Mouse (Mus musculus) CH12.LX (cell line): ENCODE measurements around the gene Ran. TPM values are rescaled to one million over a fixed set of nuclear protein-coding genes. Genes with fewer than 3 reads are reported as not detected.

Experiments
- DNase-seq: peaks from one replicate; pipeline ENCODE4 v3.0.0-alpha.2; 2013; ENCODE audit errors: extremely low read depth
- H3K27ac ChIP-seq: 2 replicates; pipeline ENCODE4 v1.5.1; 2012; ENCODE audit warnings: low read depth, mild to moderate bottlenecking, control low read depth, moderate library complexity; ENCODE audit not compliant: insufficient read depth
- H3K27me3 ChIP-seq: replicated peaks from 2 replicates; pipeline ENCODE3; 2012; ENCODE audit warnings: inconsistent platforms
- H3K36me3 ChIP-seq, 2 experiments: replicated peaks in 1 of 2; 2 replicates each; pipeline versions ENCODE3 to v1.6.1; 2012; ENCODE audit warnings: inconsistent platforms in 1 of 2, low read length in 1 of 2, mild to moderate bottlenecking in 1 of 2, mixed read lengths in 1 of 2, moderate library complexity in 1 of 2; ENCODE audit not compliant: control insufficient read depth in 1 of 2, insufficient read depth in 1 of 2
- H3K4me1 ChIP-seq, 2 experiments: 2 replicates each; pipeline ENCODE4 v1.6.1; 2012; ENCODE audit warnings: inconsistent platforms in 1 of 2, moderate library complexity in 1 of 2; ENCODE audit not compliant: insufficient read depth in 2 of 2, control insufficient read depth in 1 of 2
- H3K4me2 ChIP-seq: 2 replicates; pipeline ENCODE4 v1.6.1; 2012; ENCODE audit warnings: low read depth, mild to moderate bottlenecking, control low read depth; ENCODE audit not compliant: poor library complexity, insufficient read depth, severe bottlenecking
- H3K4me3 ChIP-seq, 3 experiments: fragments of 150-350 bp in 1 of 3; sonication (generic) in 1 of 3; replicated peaks in 1 of 3; 2 replicates each; pipeline versions ENCODE3 to v1.5.1; 2011 to 2012; ENCODE audit warnings: low read depth in 2 of 3, low read length in 2 of 3, mild to moderate bottlenecking in 2 of 3, moderate library complexity in 2 of 3, control low read depth in 1 of 3, improper control_type of control experiment in 1 of 3, inconsistent platforms in 1 of 3, mixed read lengths in 1 of 3; ENCODE audit not compliant: poor library complexity in 1 of 3
- H3K79me2 ChIP-seq: replicated peaks from 2 replicates; pipeline ENCODE4 v1.6.1; 2012; ENCODE audit warnings: mild to moderate bottlenecking, moderate library complexity; ENCODE audit not compliant: control insufficient read depth, poor library complexity, insufficient read depth, severe bottlenecking; ENCODE audit errors: extremely low read depth
- H3K9ac ChIP-seq: 2 replicates; pipeline ENCODE4 v1.6.1; 2012; ENCODE audit warnings: low read depth, mild to moderate bottlenecking, control low read depth, moderate library complexity; ENCODE audit not compliant: insufficient read depth
- H3K9me3 ChIP-seq: replicated peaks from 2 replicates; pipeline ENCODE3; 2012; ENCODE audit warnings: low read length, inconsistent platforms, mixed read lengths
- BHLHE40 ChIP-seq: IDR thresholded peaks from 2 replicates; pipeline ENCODE4 v1.6.1; 2011; ENCODE audit warnings: mild to moderate bottlenecking, low read depth, low read length, improper control_type of control experiment
- CHD1 ChIP-seq: IDR thresholded peaks from 2 replicates; pipeline ENCODE4 v1.6.1; 2012; ENCODE audit warnings: low read depth, low read length, improper control_type of control experiment, inconsistent platforms
- ELF1 ChIP-seq: IDR thresholded peaks from 2 replicates; pipeline ENCODE4 v1.6.1; 2014; ENCODE audit warnings: low read depth, mild to moderate bottlenecking, inconsistent platforms, low read length, improper control_type of control experiment
- EP300 ChIP-seq: IDR thresholded peaks from 2 replicates; pipeline ENCODE4 v1.6.1; 2011; ENCODE audit warnings: low read length, improper control_type of control experiment
- GABPA ChIP-seq: IDR thresholded peaks from 2 replicates; pipeline ENCODE4 v1.6.1; 2012; ENCODE audit warnings: low read depth, low read length, improper control_type of control experiment, inconsistent platforms; ENCODE audit not compliant: insufficient replicate concordance
- HCFC1 ChIP-seq: IDR thresholded peaks from 2 replicates; pipeline ENCODE4 v1.6.1; 2012; ENCODE audit warnings: low read depth, mild to moderate bottlenecking, inconsistent platforms, low read length, improper control_type of control experiment
- IRF4 ChIP-seq: IDR thresholded peaks from 2 replicates; pipeline ENCODE4 v1.6.1; 2014; ENCODE audit warnings: low read depth, mild to moderate bottlenecking, inconsistent platforms, low read length, improper control_type of control experiment
- JUN ChIP-seq: IDR thresholded peaks from 2 replicates; pipeline ENCODE4 v1.6.1; 2011; ENCODE audit warnings: low read depth, mild to moderate bottlenecking, low read length, improper control_type of control experiment, moderate library complexity; ENCODE audit not compliant: insufficient read depth
- JUND ChIP-seq: conservative IDR thresholded peaks from 2 replicates; pipeline ENCODE4 v1.6.1; 2011; ENCODE audit warnings: low read depth, low read length, improper control_type of control experiment
- MAFK ChIP-seq: IDR thresholded peaks from 2 replicates; pipeline ENCODE4 v1.6.1; 2011; ENCODE audit warnings: low read length, improper control_type of control experiment; ENCODE audit not compliant: insufficient replicate concordance
- MAZ ChIP-seq: IDR thresholded peaks from 2 replicates; pipeline ENCODE4 v1.6.1; 2012; ENCODE audit warnings: low read depth, mild to moderate bottlenecking, inconsistent platforms, low read length, improper control_type of control experiment, moderate library complexity
- MEF2A ChIP-seq: IDR thresholded peaks from 2 replicates; pipeline ENCODE4 v1.6.1; 2014; ENCODE audit warnings: low read depth, mild to moderate bottlenecking, inconsistent platforms, low read length, improper control_type of control experiment, borderline replicate concordance
- MXI1 ChIP-seq: IDR thresholded peaks from 2 replicates; pipeline ENCODE4 v1.6.1; 2011; ENCODE audit warnings: mild to moderate bottlenecking, low read depth, low read length, improper control_type of control experiment
- MYC ChIP-seq: IDR thresholded peaks from 2 replicates; pipeline ENCODE4 v1.6.1; 2011; ENCODE audit warnings: low read depth, mild to moderate bottlenecking, improper control_type of control experiment, low read length
- NELFE ChIP-seq: IDR thresholded peaks from 2 replicates; pipeline ENCODE4 v1.6.1; 2011; ENCODE audit warnings: low read depth, low read length, improper control_type of control experiment
- NRF1 ChIP-seq: IDR thresholded peaks from 2 replicates; pipeline ENCODE4 v1.6.1; 2014; ENCODE audit warnings: low read depth, mild to moderate bottlenecking, inconsistent platforms, low read length, improper control_type of control experiment, moderate library complexity
- POLR2A ChIP-seq: IDR thresholded peaks from 2 replicates; pipeline ENCODE4 v1.6.1; 2011; ENCODE audit warnings: low read depth, mild to moderate bottlenecking, improper control_type of control experiment, low read length
- SIN3A ChIP-seq: IDR thresholded peaks from 2 replicates; pipeline ENCODE4 v1.6.1; 2012; ENCODE audit warnings: low read length, improper control_type of control experiment, inconsistent platforms
- SMC3 ChIP-seq: IDR thresholded peaks from 2 replicates; pipeline ENCODE4 v1.6.1; 2011; ENCODE audit warnings: low read depth, low read length, improper control_type of control experiment
- TBP ChIP-seq: conservative IDR thresholded peaks from 2 replicates; pipeline ENCODE4 v1.6.1; 2011; ENCODE audit warnings: low read depth, low read length, improper control_type of control experiment
- TCF12 ChIP-seq: IDR thresholded peaks from 2 replicates; pipeline ENCODE4 v1.6.1; 2014; ENCODE audit warnings: low read depth, mild to moderate bottlenecking, inconsistent platforms, low read length, improper control_type of control experiment
- UBTF ChIP-seq: IDR thresholded peaks from 2 replicates; pipeline ENCODE4 v1.6.1; 2012; ENCODE audit warnings: low read depth, mild to moderate bottlenecking, inconsistent platforms, low read length, improper control_type of control experiment, moderate library complexity
- ZC3H11A ChIP-seq: IDR thresholded peaks from 2 replicates; pipeline ENCODE4 v1.6.1; 2012; ENCODE audit warnings: low read depth, mild to moderate bottlenecking, inconsistent platforms, low read length, improper control_type of control experiment
- dilution Hi-C: fragments of 300-500 bp; cut with MboI; formaldehyde crosslinking; loops from 2 replicates; pipeline ENCODE4 v1.14.3; 2020; ENCODE audit warnings: low sequenced_read_pairs; ENCODE audit not compliant: extremely low pct_unique_long_range_greater_than_20kb, extremely low pct_ligation_motif_present
- in situ Hi-C: fragments of 300-500 bp; cut with MboI; formaldehyde crosslinking; loops from 3 replicates; pipeline ENCODE4 v1.14.3; 2019; ENCODE audit warnings: low sequenced_read_pairs, low pct_ligation_motif_present, low pct_unique_long_range_greater_than_20kb, mixed read lengths
- polyA plus RNA-seq: library from polyadenylated mRNA; unstranded; fragments of >175 nt; gene quantifications from 2 replicates; pipeline ENCODE4 v1.2.1, GENCODE M21; 2012; ENCODE audit warnings: low read depth; ENCODE audit not compliant: insufficient read length
- total RNA-seq, 2 experiments: library from RNA; depleted of rRNA; stranded (reverse); fragments of 300-350 nt in 1 of 2; fragments of >200 nt in 1 of 2; gene quantifications; 2 replicates each; pipeline ENCODE4 v1.2.3; 2012 to 2014

Ran gene
- total and polyA plus RNA-seq, 3 experiments = 847 to 1,512 (median 1,083) TPM

- Histone ChIP-seq H3K79me2 (no peaks in the 10 kb centered on the region), H3K4me3 (no peak overlapping the region), H3K9ac (no peak overlapping the region), H3K27ac (no peak overlapping the region), H3K9me3 (peaks cover 5% of the 10 kb centered on the region), H3K27me3 (peaks cover 32% of the 10 kb centered on the region), H3K36me3 (no peaks in the 10 kb centered on the region), H3K4me1 (peaks cover 0 to 33% of the 10 kb centered on the region in 2 experiments; a peak in 2 of 4 replicates), H3K4me2 (no peak overlapping the region)
- no peak for DNase-seq
- dilution Hi-C loops (no loop called here), in situ Hi-C loops (loop anchor here (5.0 to 10.0 kb wide), 3 partner anchors 113 to 521 kb away; partner anchors contain the start of gene Mmp17)
- no peak for TF ChIP-seq TCF12
- TF ChIP-seq MAZ = no peak
- TF ChIP-seq MXI1 = no peak
- TF ChIP-seq ELF1 = no peak
- no peak for TF ChIP-seq SIN3A
- no peak for TF ChIP-seq MEF2A
- TF ChIP-seq CHD1 = no peak
- TF ChIP-seq NELFE = no peak
- no peak for TF ChIP-seq BHLHE40
- TF ChIP-seq MYC = no peak
- no peak for TF ChIP-seq HCFC1
- no peak for TF ChIP-seq TBP
- no peak for TF ChIP-seq UBTF
- no peak for TF ChIP-seq JUND
- TF ChIP-seq EP300 = no peak
- TF ChIP-seq JUN = no peak
- TF ChIP-seq ZC3H11A = no peak
Observed at GRCm38 (mm10) chr5:129064186-129064585, 44.3 kb downstream of the Ran start.

GRCm38 (mm10) chr5:129065301-129065700, 45.4 kb downstream of the Ran start:
- peaks cover 0 to 33% of the 10 kb centered on the region in 2 experiments; a peak in 2 of 4 replicates for H3K4me1 ChIP-seq
- H3K36me3 ChIP-seq = no peaks in the 10 kb centered on the region
- in situ Hi-C loops = loop anchor here (10.0 kb wide), 2 partner anchors 290 to 520 kb away; partner anchors contain the start of gene Mmp17
- H3K9me3 ChIP-seq = no peaks in the 10 kb centered on the region
- dilution Hi-C loops = no loop called here
- no peak overlapping the region for H3K27ac ChIP-seq
- no peak overlapping the region for H3K4me2 ChIP-seq
- no peaks in the 10 kb centered on the region for H3K79me2 ChIP-seq
- peaks cover 25% of the 10 kb centered on the region for H3K27me3 ChIP-seq
- peak; percentile 81 for DNase-seq
- H3K4me3 ChIP-seq = peak overlapping the region in 1 of 3 experiments; percentile 27
- H3K9ac ChIP-seq = no peak overlapping the region
- TF ChIP-seq IRF4 (no peak), SMC3 (no peak), MAFK (no peak), GABPA (no peak), POLR2A (no peak), NRF1 (peak; percentile 83)
- TF ChIP-seq, all 38 proteins: peak for 1
